Mouse (Mus musculus) midbrain, embryonic 13.5 days (tissue): ENCODE results near the gene Max. TPM values are rescaled to one million over a fixed set of nuclear protein-coding genes. Genes with fewer than 3 reads are reported as not detected.

Source experiments
- ATAC-seq: fragments of 200-750 bp; cut with Nextera tagmentation; 2 replicates; pipeline ENCODE4 v1.8.0; 2017; ENCODE audit warnings: mild to moderate bottlenecking, moderate TSS enrichment, moderate library complexity
- H3K27ac ChIP-seq: fragments of 300-500 bp; sonication (generic); 2 replicates; pipeline ENCODE4 v1.5.1; 2015; ENCODE audit warnings: inconsistent platforms, mild to moderate bottlenecking, moderate library complexity
- H3K27me3 ChIP-seq: fragments of 300-500 bp; sonication (generic); 2 replicates; pipeline ENCODE4 v1.6.1; 2015; ENCODE audit warnings: mild to moderate bottlenecking, inconsistent platforms
- H3K36me3 ChIP-seq: fragments of 300-500 bp; sonication (generic); 2 replicates; pipeline ENCODE4 v1.6.1; 2015; ENCODE audit warnings: mild to moderate bottlenecking, inconsistent platforms
- H3K4me1 ChIP-seq: fragments of 300-500 bp; sonication (generic); replicated peaks from 2 replicates; pipeline ENCODE4 v1.6.1; 2015; ENCODE audit warnings: inconsistent platforms
- H3K4me2 ChIP-seq: fragments of 300-500 bp; sonication (generic); replicated peaks from 2 replicates; pipeline ENCODE4 v1.6.1; 2015; ENCODE audit warnings: moderate library complexity, mild to moderate bottlenecking, inconsistent platforms
- H3K4me3 ChIP-seq: fragments of 300-500 bp; sonication (generic); replicated peaks from 2 replicates; pipeline ENCODE4 v1.5.1; 2015; ENCODE audit warnings: mild to moderate bottlenecking, inconsistent platforms
- H3K9ac ChIP-seq: fragments of 300-500 bp; sonication (generic); replicated peaks from 2 replicates; pipeline ENCODE4 v1.6.1; 2015; ENCODE audit warnings: mild to moderate bottlenecking, inconsistent platforms
- H3K9me3 ChIP-seq: fragments of 300-500 bp; sonication (generic); 2 replicates; pipeline ENCODE4 v1.6.1; 2016; ENCODE audit warnings: mild to moderate bottlenecking, inconsistent platforms
- WGBS: fragments of 180-500 bp; shearing (Covaris S2); methylation state at CpG from one replicate; pipeline ENCODE4 v1.1.7; 2015; 5-methylcytosine and 5-hydroxymethylcytosine counted together
- polyA plus RNA-seq: library from polyadenylated mRNA; unstranded; fragments of >200 nt; fragmentation: Nextera tagmentation; extraction: Ambion mirVana; gene quantifications from 2 replicates; pipeline ENCODE4 v1.2.1, GENCODE M21; 2015

Gene Max
- polyA plus RNA-seq, 1 experiment from 2014 or later: 18.5 TPM

- Histone ChIP-seq H3K36me3 (peaks cover 12% of the 10 kb centered on the region), H3K9ac (no peak overlapping the region), H3K4me3 (no peak overlapping the region), H3K27me3 (no peaks in the 10 kb centered on the region), H3K4me2 (no peak overlapping the region), H3K9me3 (no peaks in the 10 kb centered on the region), H3K27ac (no peak overlapping the region), H3K4me1 (no peaks in the 10 kb centered on the region)
- no peak for ATAC-seq
- 74% methylated on average over 6 of the region's 6 CpGs for WGBS
These were observed 31.8 kb downstream of the Max start for GRCm38 (mm10) chr12:76930177-76930576.

GRCm38 (mm10) chr12:76927539-76927938 lies 34.5 kb downstream of the Max start:
- no peak overlapping the region for H3K27ac ChIP-seq

GRCm38 (mm10) chr12:76927012-76927411 lies 35.0 kb downstream of the Max start:
- WGBS: 89% methylated on average over 3 of the region's 3 CpGs
- H3K27ac ChIP-seq: no peak overlapping the region
- ATAC-seq: no peak
- H3K4me3 ChIP-seq: no peak overlapping the region
- peaks cover 4% of the 10 kb centered on the region; the same call in 1 of the 2 replicates for H3K36me3 ChIP-seq
- H3K4me2 ChIP-seq: no peak overlapping the region
- no peak overlapping the region for H3K9ac ChIP-seq
- no peaks in the 10 kb centered on the region for H3K4me1 ChIP-seq
- H3K9me3 ChIP-seq: no peaks in the 10 kb centered on the region
- H3K27me3 ChIP-seq: no peaks in the 10 kb centered on the region

More at GRCm38 (mm10) chr12:76927539-76927938, 34.5 kb downstream of the Max start:
- no peak overlapping the region for H3K9ac ChIP-seq
- H3K36me3 ChIP-seq: peaks cover 9% of the 10 kb centered on the region; the same call in 1 of the 2 replicates
- no peaks in the 10 kb centered on the region for H3K9me3 ChIP-seq
- H3K4me1 ChIP-seq: no peaks in the 10 kb centered on the region
- WGBS: 62% methylated on average over 10 of the region's 10 CpGs
- no peak for ATAC-seq
- no peak overlapping the region for H3K4me3 ChIP-seq
- H3K27me3 ChIP-seq: no peaks in the 10 kb centered on the region
- no peak overlapping the region for H3K4me2 ChIP-seq

- no peaks in the 10 kb centered on the region for H3K27me3 ChIP-seq
- no peak for ATAC-seq
- H3K9me3 ChIP-seq: no peaks in the 10 kb centered on the region
- no peaks in the 10 kb centered on the region for H3K4me1 ChIP-seq
- H3K4me3 ChIP-seq: no peak overlapping the region
- no peak overlapping the region for H3K4me2 ChIP-seq
- H3K36me3 ChIP-seq: no peaks in the 10 kb centered on the region; the same call in 1 of the 2 replicates
- WGBS: 86% methylated on average over 10 of the region's 10 CpGs
- H3K27ac ChIP-seq: no peak overlapping the region
- no peak overlapping the region for H3K9ac ChIP-seq
These were observed 35.6 kb downstream of the Max start for GRCm38 (mm10) chr12:76926338-76926945.

GRCm38 (mm10) chr12:76924904-76925604 lies 36.9 kb downstream of the Max start:
- ATAC-seq: no peak

GRCm38 (mm10) chr12:76923118-76923517 lies 38.9 kb downstream of the Max start:
- H3K4me1 ChIP-seq: no peaks in the 10 kb centered on the region
- ATAC-seq: no peak
- H3K36me3 ChIP-seq: peaks cover 17% of the 10 kb centered on the region
- no peak overlapping the region for H3K27ac ChIP-seq
- no peak overlapping the region for H3K9ac ChIP-seq
- H3K9me3 ChIP-seq: no peaks in the 10 kb centered on the region
- H3K27me3 ChIP-seq: no peaks in the 10 kb centered on the region
- no peak overlapping the region for H3K4me3 ChIP-seq
- WGBS: 97% methylated on average over 8 of the region's 8 CpGs
- H3K4me2 ChIP-seq: no peak overlapping the region

More at GRCm38 (mm10) chr12:76924904-76925604, 36.9 kb downstream of the Max start:
- Histone ChIP-seq H3K36me3 (peaks cover 10% of the 10 kb centered on the region), H3K27ac (no peak overlapping the region), H3K4me3 (no peak overlapping the region), H3K27me3 (no peaks in the 10 kb centered on the region), H3K9ac (no peak overlapping the region), H3K4me1 (no peaks in the 10 kb centered on the region), H3K9me3 (no peaks in the 10 kb centered on the region), H3K4me2 (no peak overlapping the region)
- WGBS: 92% methylated on average over 10 of the region's 10 CpGs

- Histone ChIP-seq H3K27me3 (no peaks in the 10 kb centered on the region), H3K4me3 (no peak overlapping the region), H3K9me3 (no peaks in the 10 kb centered on the region), H3K4me2 (no peak overlapping the region), H3K4me1 (no peaks in the 10 kb centered on the region), H3K9ac (no peak overlapping the region), H3K27ac (no peak overlapping the region), H3K36me3 (peaks cover 31% of the 10 kb centered on the region)
- no peak for ATAC-seq
- 89% methylated on average over 8 of the region's 8 CpGs for WGBS
These were observed 41.0 kb downstream of the Max start for GRCm38 (mm10) chr12:76920990-76921389.

GRCm38 (mm10) chr12:76920398-76920797 lies 41.6 kb downstream of the Max start:
- Histone ChIP-seq H3K27me3 (no peaks in the 10 kb centered on the region), H3K4me2 (no peak overlapping the region), H3K27ac (no peak overlapping the region), H3K9ac (no peak overlapping the region), H3K4me3 (no peak overlapping the region), H3K9me3 (no peaks in the 10 kb centered on the region), H3K4me1 (no peaks in the 10 kb centered on the region), H3K36me3 (peaks cover 31% of the 10 kb centered on the region)
- ATAC-seq: no peak
- WGBS: 89% methylated on average over 6 of the region's 6 CpGs

GRCm38 (mm10) chr12:76918855-76919254 lies 43.1 kb downstream of the Max start:
- no peak overlapping the region for H3K4me2 ChIP-seq
- no peaks in the 10 kb centered on the region for H3K27me3 ChIP-seq
- no peak overlapping the region for H3K27ac ChIP-seq
- no peak for ATAC-seq
- H3K9ac ChIP-seq: no peak overlapping the region
- H3K9me3 ChIP-seq: no peaks in the 10 kb centered on the region
- peaks cover 35% of the 10 kb centered on the region for H3K36me3 ChIP-seq
- H3K4me3 ChIP-seq: no peak overlapping the region
- 75% methylated on average over 3 of the region's 3 CpGs for WGBS
- H3K4me1 ChIP-seq: no peaks in the 10 kb centered on the region

- H3K4me2 ChIP-seq: no peak overlapping the region
- no peaks in the 10 kb centered on the region for H3K9me3 ChIP-seq
- 69% methylated on average over 6 of the region's 6 CpGs for WGBS
- no peak overlapping the region for H3K27ac ChIP-seq
- H3K27me3 ChIP-seq: no peaks in the 10 kb centered on the region
- ATAC-seq: no peak
- H3K4me1 ChIP-seq: no peaks in the 10 kb centered on the region
- no peak overlapping the region for H3K4me3 ChIP-seq
- no peak overlapping the region for H3K9ac ChIP-seq
- peaks cover 38% of the 10 kb centered on the region for H3K36me3 ChIP-seq
These were observed 43.9 kb downstream of the Max start for GRCm38 (mm10) chr12:76918113-76918512.

GRCm38 (mm10) chr12:76916163-76916562 lies 45.8 kb downstream of the Max start:
- WGBS: 95% methylated on average over 11 of the region's 11 CpGs
- Histone ChIP-seq H3K4me1 (peaks cover 4% of the 10 kb centered on the region; the same call in 1 of the 2 replicates), H3K4me3 (no peak overlapping the region), H3K27me3 (no peaks in the 10 kb centered on the region), H3K9ac (no peak overlapping the region), H3K4me2 (no peak overlapping the region), H3K27ac (no peak overlapping the region), H3K9me3 (no peaks in the 10 kb centered on the region), H3K36me3 (peaks cover 38% of the 10 kb centered on the region)
- ATAC-seq: no peak

GRCm38 (mm10) chr12:76912193-76912592 lies 49.8 kb downstream of the Max start:
- WGBS: 79% methylated on average over 9 of the region's 9 CpGs
- H3K4me2 ChIP-seq: no peak overlapping the region

More at GRCm38 (mm10) chr12:76912193-76912592, 49.8 kb downstream of the Max start:
- Histone ChIP-seq H3K27ac (no peak overlapping the region), H3K4me1 (peaks cover 14% of the 10 kb centered on the region; the same call in 1 of the 2 replicates), H3K27me3 (no peaks in the 10 kb centered on the region), H3K36me3 (peaks cover 29% of the 10 kb centered on the region), H3K9ac (no peak overlapping the region), H3K9me3 (no peaks in the 10 kb centered on the region), H3K4me3 (no peak overlapping the region)
- ATAC-seq: no peak
